Mouse (Mus musculus): ENCODE measurements around the gene Cd300lg. TPM values are rescaled to one million over a fixed set of nuclear protein-coding genes. Genes with fewer than 3 reads are reported as not detected.

Gene Cd300lg
- total RNA-seq, 2 experiments from 2014 or later, result 40.4 to 63.1 TPM

DNA sequence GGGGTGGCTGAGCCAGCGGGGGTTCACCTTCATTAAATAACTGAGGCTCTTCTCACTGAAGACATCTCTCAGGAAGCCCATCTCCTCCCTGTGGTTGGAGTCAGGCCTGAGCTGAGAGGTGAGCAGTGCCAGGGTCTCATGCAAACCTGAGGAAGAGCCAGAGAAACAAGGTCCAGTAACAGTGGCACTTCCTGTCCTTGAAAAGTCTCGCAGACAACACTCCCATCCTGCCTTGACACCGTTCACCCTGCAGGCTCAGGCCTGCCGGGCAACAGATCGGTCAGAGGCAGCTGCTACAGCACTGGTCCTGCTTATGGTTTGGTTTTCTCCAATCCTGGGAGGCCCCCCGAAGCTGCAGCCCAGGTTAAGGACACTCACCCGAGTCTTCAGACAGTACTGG lies 16.0 kb upstream of the Cd300lg start:
- no peak for ATAC-seq (ENCODE audit: poor library complexity, severe bottlenecking)

GRCm38 (mm10) chr11:102025991-102026660 lies 15.2 kb upstream of the Cd300lg start:
- ATAC-seq (ENCODE audit: poor library complexity, severe bottlenecking), result no peak

DNA sequence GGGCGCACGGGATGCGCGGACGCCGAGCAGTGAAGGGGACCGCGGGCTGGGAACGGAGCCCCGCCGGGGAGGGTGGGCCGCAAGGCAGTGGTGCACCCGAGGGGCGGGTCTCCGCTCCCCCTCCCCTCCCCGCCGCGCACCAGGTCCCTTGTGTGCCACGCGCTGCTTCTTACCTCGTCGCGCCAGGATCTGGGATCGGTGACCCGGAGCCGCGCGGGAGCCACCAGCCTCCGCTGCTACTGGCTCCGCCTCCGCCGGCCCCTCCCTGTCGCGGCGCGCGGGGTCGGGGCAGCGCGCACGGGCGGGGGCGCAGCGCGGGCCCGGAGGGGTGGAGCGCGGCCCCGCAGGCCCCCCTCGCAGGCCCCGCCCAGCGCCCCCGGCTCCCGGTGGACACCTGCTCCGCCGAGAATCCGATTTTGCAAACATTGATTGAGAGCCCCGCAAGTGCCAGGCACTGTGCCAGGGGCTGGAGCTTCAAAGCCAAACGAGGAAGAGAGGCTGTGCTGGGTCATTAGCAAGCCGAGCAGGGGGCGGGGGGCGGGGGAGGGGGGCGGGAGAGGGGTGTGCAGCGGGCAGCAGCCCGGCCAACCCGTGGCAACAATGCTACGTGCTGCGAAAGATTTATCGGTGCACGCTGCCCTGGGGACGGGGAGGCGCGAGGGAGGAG lies 14.5 kb upstream of the Cd300lg start:
- ATAC-seq (ENCODE audit: poor library complexity, severe bottlenecking), result no peak

- ATAC-seq (ENCODE audit: poor library complexity, severe bottlenecking), result no peak
Observed at GRCm38 (mm10) chr11:102027361-102028017, 13.8 kb upstream of the Cd300lg start.

- no peak for ATAC-seq (ENCODE audit: poor library complexity, severe bottlenecking)
Observed at GRCm38 (mm10) chr11:102028087-102028816, 13.1 kb upstream of the Cd300lg start, which contains the start of gene Mpp3. Mpp3 (minus strand) TSS chr11:102028461.

- ATAC-seq (ENCODE audit: poor library complexity, severe bottlenecking), result no peak
Observed at GRCm38 (mm10) chr11:102029304-102029703, 12.0 kb upstream of the Cd300lg start.

- ATAC-seq (ENCODE audit: poor library complexity, severe bottlenecking), result no peak
Observed at GRCm38 (mm10) chr11:102029966-102030365, 11.3 kb upstream of the Cd300lg start.

DNA sequence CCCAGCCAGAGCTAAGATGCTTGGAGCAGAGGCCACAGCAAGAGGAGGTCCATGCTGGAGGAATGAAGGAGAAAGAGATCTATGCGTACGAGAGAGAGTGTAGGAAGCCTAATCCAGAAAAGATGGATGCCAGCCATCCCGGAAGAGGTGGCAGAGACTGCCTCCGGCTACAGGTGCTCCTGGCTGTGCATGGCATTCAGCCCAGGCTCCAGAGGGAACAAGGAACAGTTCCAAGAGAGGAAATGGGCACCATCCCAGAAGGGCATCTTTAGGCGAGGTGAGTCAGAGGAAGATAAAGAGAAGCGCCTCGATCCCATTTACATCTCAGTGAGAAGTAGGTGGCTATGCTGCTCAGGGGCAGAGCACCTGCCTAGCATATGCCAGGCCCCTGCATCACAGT lies 10.2 kb upstream of the Cd300lg start:
- ATAC-seq (ENCODE audit: poor library complexity, severe bottlenecking), result no peak

GRCm38 (mm10) chr11:102033055-102033591 lies 8.2 kb upstream of the Cd300lg start:
- no peak for ATAC-seq (ENCODE audit: poor library complexity, severe bottlenecking)

DNA sequence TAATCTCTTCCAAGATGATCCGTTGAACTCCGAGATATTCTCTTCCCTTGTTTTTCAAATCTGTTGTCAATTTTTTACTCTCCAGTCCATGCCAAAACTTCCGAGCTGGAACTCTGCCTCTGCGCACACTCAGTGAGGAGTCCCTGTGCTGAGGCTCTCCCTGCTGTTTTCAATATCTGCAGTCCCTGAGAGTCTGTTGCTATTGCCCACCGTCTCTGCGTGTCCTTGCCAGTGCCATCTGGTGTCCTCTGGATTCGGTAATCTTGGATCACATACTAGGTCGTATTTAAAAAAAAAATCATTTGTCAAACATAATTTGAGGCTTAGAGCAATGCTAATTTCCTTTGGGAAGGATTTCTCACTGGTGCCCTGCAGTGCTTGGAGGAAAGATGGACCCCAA lies 6.4 kb upstream of the Cd300lg start:
- ATAC-seq (ENCODE audit: poor library complexity, severe bottlenecking), result no peak

DNA sequence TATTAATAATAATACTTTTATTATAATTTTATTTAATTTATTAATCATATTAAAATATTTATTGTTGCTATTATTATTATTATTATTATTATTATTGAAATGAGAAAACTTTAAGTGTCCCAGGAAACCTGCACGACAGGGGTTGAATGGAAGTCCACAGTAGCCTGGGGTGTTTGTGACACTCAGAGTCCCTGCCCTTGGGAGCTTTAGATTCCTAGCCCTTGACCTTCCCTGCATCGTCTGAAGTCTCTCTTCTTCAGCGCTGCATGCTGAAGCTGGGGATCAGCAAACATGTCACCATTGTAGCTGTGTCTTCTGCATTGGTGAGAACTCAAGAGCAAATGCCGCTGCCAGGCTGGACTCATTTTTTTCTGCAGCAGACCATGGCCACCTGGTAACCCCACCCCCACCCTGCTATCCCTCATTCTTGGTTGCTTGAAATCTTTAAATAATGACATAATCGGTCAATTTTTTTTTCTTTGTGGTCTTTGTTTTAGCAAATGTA lies 5.8 kb upstream of the Cd300lg start:
- ATAC-seq (ENCODE audit: poor library complexity, severe bottlenecking), result no peak

DNA sequence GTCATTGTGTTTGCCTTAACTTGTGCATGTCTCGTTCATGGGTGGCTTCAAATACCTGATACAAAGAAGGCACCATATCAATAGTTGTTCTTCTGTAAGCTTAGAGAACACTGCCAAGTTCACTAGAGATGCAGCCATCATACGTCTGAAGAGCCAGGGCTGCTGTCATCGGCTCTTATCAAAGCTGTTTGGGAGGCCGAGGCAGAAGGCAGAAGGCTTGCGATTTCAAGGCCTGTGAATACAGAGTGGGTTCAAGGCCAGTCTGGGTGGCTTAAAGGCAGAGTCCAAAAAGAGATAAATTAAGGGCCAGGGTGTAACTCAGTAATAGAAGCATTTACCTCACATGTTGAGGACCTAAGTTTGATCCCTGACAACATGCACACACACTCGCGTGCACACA lies 5.0 kb upstream of the Cd300lg start:
- no peak for ATAC-seq (ENCODE audit: poor library complexity, severe bottlenecking)

DNA sequence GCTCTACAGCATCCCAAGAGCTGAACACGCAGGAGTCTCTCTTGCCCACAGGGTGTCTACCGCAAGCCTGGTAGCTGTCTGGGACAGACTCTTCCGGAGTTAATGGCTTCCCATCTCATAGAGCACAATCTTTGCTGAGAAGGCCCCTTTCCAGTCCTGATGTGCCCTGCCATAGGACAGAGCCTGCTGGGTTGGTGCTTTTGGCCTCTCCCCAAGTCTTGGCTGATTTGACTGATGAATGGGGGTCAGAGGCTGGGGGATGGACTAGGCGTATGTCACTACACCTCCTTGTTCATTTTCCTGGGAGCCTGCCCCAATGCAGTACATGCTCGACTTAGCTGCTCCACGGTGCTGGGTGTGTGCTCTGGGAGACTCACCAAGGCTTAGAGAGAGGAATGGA lies 3.5 kb upstream of the Cd300lg start:
- no peak for ATAC-seq (ENCODE audit: poor library complexity, severe bottlenecking)

DNA sequence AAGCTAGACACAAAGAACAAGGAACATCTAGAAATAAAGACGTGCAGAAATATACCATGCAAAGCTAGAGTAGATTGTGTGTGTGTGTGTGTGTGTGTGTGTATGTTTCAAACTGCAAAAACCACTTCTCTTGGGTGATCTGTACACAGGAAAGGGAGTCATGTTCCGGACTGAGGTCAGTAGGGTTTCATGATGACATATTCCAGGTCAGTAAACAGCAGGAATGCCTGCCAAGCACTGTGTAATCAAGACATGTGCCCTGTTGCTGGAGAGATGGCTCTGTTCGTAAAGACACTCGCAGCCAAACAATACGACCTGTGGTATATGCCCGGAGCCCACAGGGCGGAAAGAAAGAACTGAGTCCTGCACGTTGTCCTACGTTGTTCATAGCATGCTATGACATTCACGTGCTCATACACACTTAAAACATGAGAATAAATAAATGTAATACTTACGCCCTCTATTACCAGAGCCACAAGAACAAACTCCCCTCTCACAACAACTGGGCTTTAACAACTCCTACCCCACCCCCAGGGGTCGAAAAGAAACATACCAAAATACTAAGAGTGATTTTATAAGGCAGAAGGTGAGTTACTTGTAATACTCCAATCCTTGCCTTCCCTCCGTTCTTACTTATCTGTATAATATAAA lies 1.7 kb upstream of the Cd300lg start:
- no peak for ATAC-seq (ENCODE audit: poor library complexity, severe bottlenecking)

GRCm38 (mm10) chr11:102040138-102040524 lies 1.2 kb upstream of the Cd300lg start:
- ATAC-seq (ENCODE audit: poor library complexity, severe bottlenecking), result peak; percentile 88

- ATAC-seq (ENCODE audit: poor library complexity, severe bottlenecking), result no peak
Observed at GRCm38 (mm10) chr11:102040646-102041045, 663 bp upstream of the Cd300lg start.

GRCm38 (mm10) chr11:102042971-102043370 lies 1.7 kb downstream of the Cd300lg start:
- no peak for ATAC-seq (ENCODE audit: poor library complexity, severe bottlenecking)

DNA sequence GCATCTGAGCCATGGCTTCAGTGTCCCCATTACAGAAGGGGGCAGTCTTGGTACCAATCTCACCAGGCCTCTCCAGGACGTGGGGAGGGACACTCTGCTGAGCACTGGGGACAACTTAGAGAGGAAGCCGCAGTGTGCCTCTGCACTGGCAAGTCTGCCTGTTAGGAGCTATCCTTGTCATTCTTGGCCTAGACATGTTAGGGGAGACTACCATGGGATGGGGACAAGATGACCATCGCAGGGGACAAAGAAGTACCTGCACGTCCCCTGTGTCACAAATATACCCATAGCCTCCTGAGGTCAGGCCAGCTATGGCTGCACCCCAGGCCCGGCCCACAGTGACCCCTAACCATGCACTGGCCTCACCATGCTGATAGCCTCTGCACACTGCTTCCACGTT lies 2.1 kb downstream of the Cd300lg start:
- no peak for ATAC-seq (ENCODE audit: poor library complexity, severe bottlenecking)

- ATAC-seq (ENCODE audit: poor library complexity, severe bottlenecking), result no peak
Observed at GRCm38 (mm10) chr11:102044691-102045212, 3.4 kb downstream of the Cd300lg start.

GRCm38 (mm10) chr11:102046607-102047006 lies 5.3 kb downstream of the Cd300lg start:
- no peak for ATAC-seq (ENCODE audit: poor library complexity, severe bottlenecking)

Measured in megakaryocyte, adult 5-6 weeks (primary cell).